Mouse (Mus musculus): ENCODE measurements around the gene Gm9732. TPM values are rescaled to one million over a fixed set of nuclear protein-coding genes. Genes with fewer than 3 reads are reported as not detected.
"Not testable (repeated sequence)": the region's sequence is repeated elsewhere in the genome, so short reads cannot be mapped to it uniquely, and the experiment has no call there.

Gene Gm9732
- not detected in 2 replicates for polyA plus RNA-seq (2015; fragmentation: Nextera tagmentation; extraction: Ambion mirVana)

DNA sequence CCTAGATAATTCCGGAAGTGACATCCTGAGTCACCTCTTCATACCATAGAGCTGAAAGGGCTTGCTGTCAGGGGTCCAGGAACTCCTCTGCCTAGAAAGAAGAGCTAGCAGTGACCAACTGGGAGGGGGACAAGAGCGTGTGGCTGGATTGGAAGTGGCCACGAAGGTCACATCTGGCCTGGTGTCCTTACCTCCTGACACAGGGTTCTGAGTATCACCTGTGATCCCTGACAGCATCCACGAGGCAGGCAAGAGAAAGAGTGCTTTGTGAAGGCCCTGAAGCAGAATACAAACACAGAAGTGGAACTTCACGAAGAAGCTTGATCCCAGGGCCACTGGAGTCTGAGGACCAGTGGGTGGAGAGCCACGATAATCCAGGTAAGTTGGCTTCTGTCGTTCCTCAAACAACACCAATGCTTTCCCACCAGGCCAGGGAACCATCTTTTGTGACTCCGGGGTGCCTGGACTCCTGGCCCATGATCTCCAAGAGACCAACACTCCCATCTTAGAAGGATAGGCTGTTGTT lies at the start of gene Gm9732:
TSS of gene Gm9732 (plus strand) at position 51 of the 526 bp plus-strand sequence.
- H3K36me3 ChIP-seq (ENCODE audit: control insufficient read depth, insufficient read depth); ATAC-seq; H3K9ac ChIP-seq (ENCODE audit: low read depth, low read length); H3K4me1 ChIP-seq (replicated peaks; ENCODE audit: control insufficient read depth, insufficient read depth, low read length); H3K27me3 ChIP-seq (replicated peaks; ENCODE audit: control insufficient read depth, insufficient read depth, low read length); H3K4me3 ChIP-seq (ENCODE audit: low read depth, low read length); H3K4me2 ChIP-seq (replicated peaks; ENCODE audit: low read depth); H3K27ac ChIP-seq (ENCODE audit: low read depth, low read length); H3K9me3 ChIP-seq (ENCODE audit: control insufficient read depth): not testable (repeated sequence)
- WGBS = 77% methylated on average over 8 of the region's 8 CpGs

DNA sequence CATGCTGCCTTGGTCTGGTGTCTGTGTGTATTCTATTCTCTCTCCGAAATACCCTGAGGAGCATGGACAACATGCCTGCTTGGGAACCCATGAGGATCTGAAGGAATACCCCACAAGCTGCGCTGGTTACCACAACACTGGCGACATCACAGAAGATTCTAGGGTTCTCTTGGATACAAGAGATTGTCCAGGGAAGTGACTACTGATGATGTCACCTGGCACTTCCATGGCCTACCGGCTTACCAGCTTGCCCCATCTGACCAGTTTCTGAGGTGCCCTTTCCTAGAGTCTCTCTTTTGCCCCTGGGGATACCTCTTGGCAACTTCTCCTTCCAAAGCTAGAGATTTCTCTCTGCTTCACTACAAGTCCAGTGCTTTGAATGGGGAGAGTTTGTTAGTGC lies 39.6 kb upstream of the Gm9732 start, which contains the start of gene Gm8122:
TSS of gene Gm8122 (minus strand) at position 101 of the 400 bp plus-strand sequence.
- WGBS = 92% methylated on average over 3 of the region's 4 CpGs
- H3K4me1 ChIP-seq (replicated peaks; ENCODE audit: control insufficient read depth, insufficient read depth, low read length); H3K27me3 ChIP-seq (replicated peaks; ENCODE audit: control insufficient read depth, insufficient read depth, low read length); ATAC-seq; H3K4me3 ChIP-seq (ENCODE audit: low read depth, low read length); H3K4me2 ChIP-seq (replicated peaks; ENCODE audit: low read depth); H3K9me3 ChIP-seq (ENCODE audit: control insufficient read depth); H3K36me3 ChIP-seq (ENCODE audit: control insufficient read depth, insufficient read depth); H3K27ac ChIP-seq (ENCODE audit: low read depth, low read length); H3K9ac ChIP-seq (ENCODE audit: low read depth, low read length): not testable (repeated sequence)

DNA sequence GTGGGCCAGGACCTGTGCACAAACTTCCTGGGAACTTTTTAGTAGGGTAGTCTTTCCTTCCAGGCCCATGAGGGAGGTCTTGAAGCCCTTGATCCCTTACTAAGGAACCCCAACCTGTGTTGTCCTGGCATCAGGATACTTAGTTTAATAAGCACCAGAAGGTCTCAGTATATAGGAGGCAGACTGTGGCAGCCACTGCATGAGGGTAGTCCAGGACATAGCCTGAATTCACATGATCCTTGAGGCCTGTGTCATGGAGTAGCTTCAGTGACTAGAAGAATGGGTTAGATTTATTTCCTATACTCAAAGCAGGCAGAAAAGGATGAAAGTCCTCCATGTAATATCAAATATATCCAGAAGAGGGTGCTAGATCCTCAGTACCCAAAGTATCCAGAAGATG lies 37.1 kb upstream of the Gm9732 start:
- H3K27ac ChIP-seq (ENCODE audit: low read depth, low read length); ATAC-seq; H3K4me2 ChIP-seq (replicated peaks; ENCODE audit: low read depth); H3K9me3 ChIP-seq (ENCODE audit: control insufficient read depth); H3K4me1 ChIP-seq (replicated peaks; ENCODE audit: control insufficient read depth, insufficient read depth, low read length); H3K36me3 ChIP-seq (ENCODE audit: control insufficient read depth, insufficient read depth); H3K27me3 ChIP-seq (replicated peaks; ENCODE audit: control insufficient read depth, insufficient read depth, low read length); H3K9ac ChIP-seq (ENCODE audit: low read depth, low read length); H3K4me3 ChIP-seq (ENCODE audit: low read depth, low read length): not testable (repeated sequence)

DNA sequence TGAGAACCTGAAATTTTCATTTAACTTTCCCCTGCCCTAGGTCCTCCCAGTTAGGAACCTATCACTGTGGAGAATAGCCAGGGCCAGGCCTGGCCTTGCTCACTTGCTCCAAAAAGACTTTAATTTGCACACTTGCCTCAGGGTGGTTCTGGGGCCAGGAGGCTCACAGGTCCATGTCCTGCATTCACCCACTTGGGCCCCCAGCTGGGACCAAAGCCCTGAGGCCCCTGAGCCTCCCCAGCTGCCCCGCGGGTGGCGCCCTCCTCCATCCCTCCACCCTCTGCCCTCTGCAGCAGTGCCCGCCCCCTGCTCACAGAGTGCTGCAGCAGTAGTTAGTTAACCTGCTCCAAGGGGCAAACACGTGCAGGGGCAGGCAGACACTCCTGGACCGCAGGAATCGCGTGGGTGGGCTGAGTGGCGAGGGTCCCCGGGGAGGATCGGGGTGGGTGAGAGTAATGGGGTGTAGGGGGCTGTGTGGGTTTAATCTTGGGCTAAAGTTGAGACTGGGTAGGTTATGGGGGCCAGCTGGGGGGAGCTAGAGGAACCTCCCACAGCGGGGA lies 25.1 kb upstream of the Gm9732 start:
- not testable (repeated sequence) for H3K36me3 ChIP-seq (ENCODE audit: control insufficient read depth, insufficient read depth); H3K4me3 ChIP-seq (ENCODE audit: low read depth, low read length); H3K27me3 ChIP-seq (replicated peaks; ENCODE audit: control insufficient read depth, insufficient read depth, low read length); H3K27ac ChIP-seq (ENCODE audit: low read depth, low read length); H3K9me3 ChIP-seq (ENCODE audit: control insufficient read depth); H3K9ac ChIP-seq (ENCODE audit: low read depth, low read length); H3K4me2 ChIP-seq (replicated peaks; ENCODE audit: low read depth); H3K4me1 ChIP-seq (replicated peaks; ENCODE audit: control insufficient read depth, insufficient read depth, low read length); ATAC-seq
- WGBS = 26% methylated on average over 10 of the region's 12 CpGs

DNA sequence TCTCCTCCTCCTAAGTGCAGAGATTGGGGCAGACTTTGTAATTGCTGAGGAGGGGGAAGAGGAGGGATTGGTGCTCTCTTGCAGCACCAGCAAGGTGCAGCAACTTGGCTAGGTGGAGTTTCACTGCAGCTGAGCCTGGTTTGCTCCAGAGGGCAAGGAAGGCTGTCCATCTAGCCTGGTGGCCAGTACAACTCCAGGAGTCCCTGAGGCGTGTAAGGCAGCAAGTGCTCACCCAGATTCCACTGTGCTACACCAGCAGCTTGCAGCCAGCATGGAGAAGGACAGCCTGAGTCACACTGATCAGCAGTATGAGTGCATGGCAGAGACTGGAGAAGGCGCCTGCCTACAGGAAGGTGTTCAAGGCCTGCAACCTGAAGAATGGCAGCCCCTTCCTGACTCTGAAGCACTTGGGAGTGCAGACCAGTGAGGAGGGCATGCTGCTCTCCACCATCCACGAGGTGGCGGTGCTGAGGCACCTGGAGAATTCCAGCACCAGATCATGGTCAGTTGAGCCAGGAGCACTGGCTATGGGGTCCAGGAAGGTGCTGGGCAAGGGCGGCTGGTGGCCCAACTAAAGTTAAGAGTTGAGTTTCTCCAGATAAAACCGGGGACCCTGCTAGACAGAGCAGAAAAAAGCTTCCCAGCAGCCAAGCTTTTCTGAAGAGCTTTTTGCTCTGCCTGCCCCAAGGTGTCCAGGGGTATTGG lies 24.1 kb upstream of the Gm9732 start:
- not testable (repeated sequence) for H3K27ac ChIP-seq (ENCODE audit: low read depth, low read length); H3K27me3 ChIP-seq (replicated peaks; ENCODE audit: control insufficient read depth, insufficient read depth, low read length); ATAC-seq; H3K4me2 ChIP-seq (replicated peaks; ENCODE audit: low read depth); H3K9ac ChIP-seq (ENCODE audit: low read depth, low read length); H3K9me3 ChIP-seq (ENCODE audit: control insufficient read depth); H3K36me3 ChIP-seq (ENCODE audit: control insufficient read depth, insufficient read depth); H3K4me3 ChIP-seq (ENCODE audit: low read depth, low read length); H3K4me1 ChIP-seq (replicated peaks; ENCODE audit: control insufficient read depth, insufficient read depth, low read length)
- 39% methylated on average over 5 of the region's 6 CpGs for WGBS

DNA sequence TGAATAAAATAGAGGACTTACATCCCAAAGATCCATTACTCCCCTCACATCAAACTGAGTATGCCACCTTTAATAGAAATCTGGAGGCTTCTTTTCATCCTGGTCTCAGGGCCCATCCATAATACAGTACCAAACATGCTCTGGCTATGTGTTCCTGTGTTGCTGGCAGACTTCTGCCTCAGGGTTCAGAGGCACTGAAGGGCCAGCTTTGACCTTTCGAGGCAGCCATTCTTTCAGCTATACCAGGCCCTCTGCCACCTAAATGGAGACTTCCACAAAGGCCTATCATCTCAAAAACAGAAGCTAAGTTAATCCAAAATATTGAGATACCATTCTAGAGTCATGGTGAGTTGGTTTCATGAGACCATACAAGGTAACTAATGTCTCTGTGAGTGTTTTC lies 18.3 kb upstream of the Gm9732 start:
- not testable (repeated sequence) for H3K4me2 ChIP-seq (replicated peaks; ENCODE audit: low read depth); H3K27ac ChIP-seq (ENCODE audit: low read depth, low read length); H3K9me3 ChIP-seq (ENCODE audit: control insufficient read depth); H3K4me3 ChIP-seq (ENCODE audit: low read depth, low read length); H3K4me1 ChIP-seq (replicated peaks; ENCODE audit: control insufficient read depth, insufficient read depth, low read length); H3K27me3 ChIP-seq (replicated peaks; ENCODE audit: control insufficient read depth, insufficient read depth, low read length); ATAC-seq; H3K36me3 ChIP-seq (ENCODE audit: control insufficient read depth, insufficient read depth); H3K9ac ChIP-seq (ENCODE audit: low read depth, low read length)
- WGBS = 67% methylated on average over 1 of the region's 1 CpGs

DNA sequence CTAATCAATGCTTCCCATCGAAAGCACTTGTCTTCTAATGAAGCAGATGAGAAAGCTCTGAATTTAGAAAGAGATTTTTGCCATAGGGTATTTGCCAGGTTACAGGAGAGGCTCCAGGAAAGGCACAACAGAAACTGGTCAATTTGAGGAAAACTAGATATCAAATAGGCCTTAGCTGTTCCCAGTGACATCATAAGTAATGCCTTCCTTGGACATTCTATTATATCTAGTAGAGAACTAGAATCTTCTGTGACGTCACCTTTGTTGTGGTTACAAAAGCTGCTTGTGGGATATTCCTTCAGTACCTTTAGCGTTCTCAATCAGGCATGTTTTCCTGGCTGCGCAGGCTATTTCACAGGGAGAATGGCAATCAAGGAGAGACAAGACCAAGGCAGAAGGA lies 16.5 kb upstream of the Gm9732 start, which contains the start of gene Gm8126:
TSS of gene Gm8126 (plus strand) at position 301 of the 400 bp plus-strand sequence.
- WGBS = 94% methylated on average over 2 of the region's 4 CpGs
- not testable (repeated sequence) for H3K4me2 ChIP-seq (replicated peaks; ENCODE audit: low read depth); ATAC-seq; H3K9ac ChIP-seq (ENCODE audit: low read depth, low read length); H3K27ac ChIP-seq (ENCODE audit: low read depth, low read length); H3K9me3 ChIP-seq (ENCODE audit: control insufficient read depth); H3K36me3 ChIP-seq (ENCODE audit: control insufficient read depth, insufficient read depth); H3K4me3 ChIP-seq (ENCODE audit: low read depth, low read length); H3K4me1 ChIP-seq (replicated peaks; ENCODE audit: control insufficient read depth, insufficient read depth, low read length); H3K27me3 ChIP-seq (replicated peaks; ENCODE audit: control insufficient read depth, insufficient read depth, low read length)

DNA sequence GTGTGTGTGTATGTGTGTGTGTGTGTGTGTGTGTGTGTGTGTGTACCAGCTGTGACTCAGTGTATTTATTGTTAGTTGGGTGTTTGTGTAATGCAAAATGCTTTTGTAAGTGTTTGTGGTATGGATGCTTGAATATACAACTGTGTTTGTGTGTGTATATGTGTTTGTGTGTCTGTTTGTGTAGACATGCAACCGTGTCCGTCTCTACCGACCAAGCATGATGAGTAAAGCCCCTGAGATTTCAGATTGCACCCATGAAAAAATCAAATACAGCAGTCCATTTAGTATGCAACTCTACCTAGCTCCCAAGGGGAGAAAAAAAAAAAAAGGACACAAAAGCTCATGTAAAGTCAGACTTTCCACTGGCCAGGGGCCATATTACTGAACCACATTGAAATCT lies 11.4 kb upstream of the Gm9732 start:
- not testable (repeated sequence) for ATAC-seq; H3K4me2 ChIP-seq (replicated peaks; ENCODE audit: low read depth); H3K4me1 ChIP-seq (replicated peaks; ENCODE audit: control insufficient read depth, insufficient read depth, low read length); H3K9me3 ChIP-seq (ENCODE audit: control insufficient read depth); H3K27me3 ChIP-seq (replicated peaks; ENCODE audit: control insufficient read depth, insufficient read depth, low read length); H3K4me3 ChIP-seq (ENCODE audit: low read depth, low read length); H3K27ac ChIP-seq (ENCODE audit: low read depth, low read length); H3K36me3 ChIP-seq (ENCODE audit: control insufficient read depth, insufficient read depth); H3K9ac ChIP-seq (ENCODE audit: low read depth, low read length)
- WGBS = 89% methylated on average over 3 of the region's 3 CpGs

DNA sequence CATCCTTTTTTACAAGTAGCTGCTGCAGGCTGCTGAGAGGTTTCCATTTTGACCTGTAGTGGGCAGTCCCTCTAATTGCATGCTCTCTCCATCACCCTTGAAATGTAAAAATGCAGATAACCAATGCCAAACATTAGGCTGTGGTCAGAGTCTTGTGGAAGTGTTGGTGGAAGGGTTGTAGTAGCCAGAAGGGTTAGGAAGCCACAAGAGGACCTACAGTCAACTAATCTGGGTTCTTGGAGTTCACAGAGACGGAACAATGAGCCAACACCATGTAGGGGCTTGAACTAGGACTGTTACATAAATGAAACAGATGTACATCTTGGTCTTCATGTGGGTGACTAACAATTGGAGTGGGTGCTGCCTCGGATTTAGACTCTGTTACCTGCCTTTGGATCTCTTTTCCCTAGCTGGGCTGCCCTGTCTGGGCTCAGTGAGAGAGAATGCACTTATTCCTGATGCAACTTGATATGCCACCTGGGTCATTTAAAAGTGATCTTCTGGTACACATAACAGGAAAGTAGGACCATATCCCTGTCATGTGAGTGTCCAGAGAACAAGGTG lies 6.2 kb upstream of the Gm9732 start:
- not testable (repeated sequence) for H3K27ac ChIP-seq (ENCODE audit: low read depth, low read length); H3K4me2 ChIP-seq (replicated peaks; ENCODE audit: low read depth); H3K27me3 ChIP-seq (replicated peaks; ENCODE audit: control insufficient read depth, insufficient read depth, low read length); ATAC-seq; H3K9ac ChIP-seq (ENCODE audit: low read depth, low read length); H3K4me1 ChIP-seq (replicated peaks; ENCODE audit: control insufficient read depth, insufficient read depth, low read length); H3K9me3 ChIP-seq (ENCODE audit: control insufficient read depth); H3K4me3 ChIP-seq (ENCODE audit: low read depth, low read length); H3K36me3 ChIP-seq (ENCODE audit: control insufficient read depth, insufficient read depth)
- WGBS = 33% methylated on average over 2 of the region's 2 CpGs
